In genomic region chr19:12796328-12796931, GRCm38 (mm10) we compare ENCODE assay signal across 8 mouse cellular contexts. TPM values are rescaled to one million over a fixed set of nuclear protein-coding genes. Genes with fewer than 3 reads are reported as not detected.
A peak's percentile ranks its signal among the peaks of the same experiment; 100 is the strongest.
DNase-seq lines count a peak whose midpoint lies in the region; ATAC-seq and TF ChIP-seq lines count a peak whose summit lies in the region.

No protein-coding gene starts in this region.

- no peaks in the 10 kb centered on the region for H3K36me3 ChIP-seq in ES-Bruce4 (ENCODE audit: control insufficient read depth, insufficient read depth, low read length, poor library complexity, severe bottlenecking)
- no peaks in the 10 kb centered on the region for H3K36me3 ChIP-seq in heart, embryonic 13.5 days
- H3K36me3 ChIP-seq in limb, embryonic 11.5 days (ENCODE audit: control insufficient read depth, insufficient read depth, low read length): no peaks in the 10 kb centered on the region
- H3K36me3 ChIP-seq in midbrain, embryonic 10.5 days: no peaks in the 10 kb centered on the region
- no peaks in the 10 kb centered on the region for H3K36me3 ChIP-seq in spleen, adult 2 months (ENCODE audit: control insufficient read depth, insufficient read depth, low read length)

- peak; percentile 73 for DNase-seq in 3134 (ENCODE audit: extremely low read depth, insufficient read length, low spot score)
- peak; percentile 74 for DNase-seq in embryo, embryonic 10.5 days (ENCODE audit: low spot score)
- no peak for DNase-seq in limb, embryonic 11.5 days (ENCODE audit: low spot score)
- no peak for DNase-seq in midbrain, embryonic 10.5 days (ENCODE audit: low spot score)
- DNase-seq in spleen, adult 2 months (ENCODE audit: low read depth in 1 of 2, low spot score in 2 of 2): peak; percentile 75 to 86
- DNase-seq in cerebellum, adult 8-10 months: no peak

- ATAC-seq in heart, embryonic 13.5 days (ENCODE audit: extremely low read depth, insufficient number of reproducible peaks, low FRiP score, low TSS enrichment): no peak; the same call in 1 of the 2 replicates
- no peak; the same call in 1 of the 2 replicates for ATAC-seq in limb, embryonic 11.5 days (ENCODE audit: insufficient number of reproducible peaks, low FRiP score, low TSS enrichment, low read depth)

- H3K4me3 ChIP-seq in ES-Bruce4 (ENCODE audit: low read depth, low read length): peak overlapping the region; percentile 98
- peak overlapping the region; percentile 96 for H3K4me3 ChIP-seq in heart, embryonic 13.5 days
- H3K4me3 ChIP-seq in limb, embryonic 11.5 days (ENCODE audit: low read depth, low read length): peak overlapping the region; percentile 73
- peak overlapping the region; percentile 87 for H3K4me3 ChIP-seq in midbrain, embryonic 10.5 days
- H3K4me3 ChIP-seq in spleen, adult 2 months (ENCODE audit: extremely low read depth, insufficient read depth, insufficient read length): peak overlapping the region; percentile 94

- WGBS in heart, embryonic 13.5 days: under 1% methylated on average over 29 of the region's 29 CpGs
- WGBS in limb, embryonic 11.5 days: under 1% methylated on average over 29 of the region's 29 CpGs
- WGBS in midbrain, embryonic 10.5 days: under 1% methylated on average over 29 of the region's 29 CpGs
- under 1% methylated on average over 29 of the region's 29 CpGs for WGBS in spleen, adult 2 months

- H3K27ac ChIP-seq in ES-Bruce4 (ENCODE audit: insufficient read depth, low read length): peak overlapping the region; percentile 94
- H3K27ac ChIP-seq in heart, embryonic 13.5 days (replicated peaks): peak overlapping the region; percentile 100
- peak overlapping the region; percentile 98 for H3K27ac ChIP-seq in limb, embryonic 11.5 days (replicated peaks; ENCODE audit: low read depth, low read length)
- peak overlapping the region; percentile 99 for H3K27ac ChIP-seq in midbrain, embryonic 10.5 days (replicated peaks)
- peak overlapping the region; percentile 100 for H3K27ac ChIP-seq in spleen, adult 2 months (ENCODE audit: insufficient read depth, low read length)

- H3K27me3 ChIP-seq in ES-Bruce4 (ENCODE audit: control insufficient read depth, insufficient read depth, low read length, poor library complexity, severe bottlenecking): no peaks in the 10 kb centered on the region
- H3K27me3 ChIP-seq in heart, embryonic 13.5 days (replicated peaks): no peaks in the 10 kb centered on the region; the same call in 1 of the 2 replicates
- no peaks in the 10 kb centered on the region for H3K27me3 ChIP-seq in limb, embryonic 11.5 days (ENCODE audit: control insufficient read depth, insufficient read depth, low read length)
- no peaks in the 10 kb centered on the region for H3K27me3 ChIP-seq in midbrain, embryonic 10.5 days (ENCODE audit: low read depth, poor library complexity, severe bottlenecking)
- H3K27me3 ChIP-seq in spleen, adult 2 months (ENCODE audit: control insufficient read depth, insufficient read depth, low read length): no peaks in the 10 kb centered on the region

- H3K9ac ChIP-seq in ES-Bruce4 (ENCODE audit: low read depth, poor library complexity, severe bottlenecking): peak overlapping the region; percentile 87
- peak overlapping the region; percentile 89 for H3K9ac ChIP-seq in heart, embryonic 13.5 days
- peak overlapping the region; percentile 73 for H3K9ac ChIP-seq in limb, embryonic 11.5 days (ENCODE audit: low read length)

- no peak for TF ChIP-seq POLR2A in ES-Bruce4 (IDR thresholded peaks at IDR 0.05; ENCODE audit: insufficient read depth, low read length)
- TF ChIP-seq POLR2A in spleen, adult 2 months (IDR thresholded peaks at IDR 0.05; ENCODE audit: low read depth, low read length): peak; percentile 78

- peak overlapping the region; percentile 89 for H3K4me2 ChIP-seq in heart, embryonic 13.5 days
- H3K4me2 ChIP-seq in limb, embryonic 11.5 days (ENCODE audit: low read depth, severe bottlenecking): peak overlapping the region; percentile 68

- H3K9me3 ChIP-seq in ES-Bruce4 (replicated peaks; ENCODE audit: control insufficient read depth, insufficient read depth, low read length, poor library complexity, severe bottlenecking): no peaks in the 10 kb centered on the region
- no peaks in the 10 kb centered on the region for H3K9me3 ChIP-seq in heart, embryonic 13.5 days
- H3K9me3 ChIP-seq in limb, embryonic 11.5 days (ENCODE audit: control insufficient read depth, low read length): no peaks in the 10 kb centered on the region
- H3K9me3 ChIP-seq in midbrain, embryonic 10.5 days (replicated peaks): no peaks in the 10 kb centered on the region

- H3K4me1 ChIP-seq in ES-Bruce4 (ENCODE audit: control insufficient read depth, insufficient read depth, low read length): no peaks in the 10 kb centered on the region
- peaks cover 15% of the 10 kb centered on the region for H3K4me1 ChIP-seq in heart, embryonic 13.5 days
- H3K4me1 ChIP-seq in limb, embryonic 11.5 days (ENCODE audit: control insufficient read depth, insufficient read depth, low read length): no peaks in the 10 kb centered on the region
- peaks cover 34% of the 10 kb centered on the region for H3K4me1 ChIP-seq in midbrain, embryonic 10.5 days
- peaks cover 2% of the 10 kb centered on the region for H3K4me1 ChIP-seq in spleen, adult 2 months (ENCODE audit: control insufficient read depth, insufficient read depth, insufficient read length)

- no peak for TF ChIP-seq EP300 in ES-Bruce4 (IDR thresholded peaks at IDR 0.05; ENCODE audit: insufficient read depth, low read depth, low read length)

- no peak for TF ChIP-seq CTCF in ES-Bruce4 (IDR thresholded peaks at IDR 0.05; ENCODE audit: low read depth, low read length)
- no peak for TF ChIP-seq CTCF in spleen, adult 2 months (IDR thresholded peaks at IDR 0.05; ENCODE audit: extremely low read depth, insufficient read depth, insufficient read length, insufficient replicate concordance)

RNA-seq across cellular contexts. Expression of gene Lpxn, which starts 0.4 kb away (rescaled TPM):
- 0.65 and 0.72 TPM in 2 replicates for polyA plus RNA-seq in ES-Bruce4 (2011; ENCODE audit: insufficient read depth, insufficient read length, low read depth, missing spikeins)
- 1.2 TPM in 2 replicates for polyA plus RNA-seq in heart, embryonic 13.5 days (2015; fragmentation: Nextera tagmentation; extraction: Ambion mirVana)
- 0.58 and 1.4 TPM in 2 replicates for polyA plus RNA-seq in limb, embryonic 11.5 days (2014; fragmentation: Nextera tagmentation; extraction: Ambion mirVana)
- 1.2 TPM in 2 replicates for polyA plus RNA-seq in midbrain, embryonic 10.5 days (2016; fragmentation: Nextera tagmentation; extraction: Ambion mirVana)
- polyA plus RNA-seq in spleen, adult 2 months (2012; rRNA removed): 25.1 and 29.6 TPM in 2 replicates

RNA-seq across cellular contexts. Expression of gene Zfp91, which starts 0.5 kb away (rescaled TPM):
- polyA plus RNA-seq in ES-Bruce4 (2011; ENCODE audit: insufficient read depth, insufficient read length, low read depth, missing spikeins): 40.9 and 48.9 TPM in 2 replicates
- 10.0 and 10.4 TPM in 2 replicates for polyA plus RNA-seq in heart, embryonic 13.5 days (2015; fragmentation: Nextera tagmentation; extraction: Ambion mirVana)
- polyA plus RNA-seq in limb, embryonic 11.5 days (2014; fragmentation: Nextera tagmentation; extraction: Ambion mirVana): 10.4 and 10.8 TPM in 2 replicates
- 13.3 and 15.6 TPM in 2 replicates for polyA plus RNA-seq in midbrain, embryonic 10.5 days (2016; fragmentation: Nextera tagmentation; extraction: Ambion mirVana)
- 7.2 and 7.5 TPM in 2 replicates for polyA plus RNA-seq in spleen, adult 2 months (2012; rRNA removed)

RNA-seq across cellular contexts. Expression of gene Cntf, which starts 31.0 kb away (rescaled TPM):
- 6.4 and 6.7 TPM in 2 replicates for polyA plus RNA-seq in ES-Bruce4 (2011; ENCODE audit: insufficient read depth, insufficient read length, low read depth, missing spikeins)
- 0.78 and 0.82 TPM in 2 replicates for polyA plus RNA-seq in heart, embryonic 13.5 days (2015; fragmentation: Nextera tagmentation; extraction: Ambion mirVana)
- 0.64 and 1.2 TPM in 2 replicates for polyA plus RNA-seq in limb, embryonic 11.5 days (2014; fragmentation: Nextera tagmentation; extraction: Ambion mirVana)
- polyA plus RNA-seq in midbrain, embryonic 10.5 days (2016; fragmentation: Nextera tagmentation; extraction: Ambion mirVana): 1.5 and 2.0 TPM in 2 replicates
- 0.40 and 0.82 TPM in 2 replicates for polyA plus RNA-seq in spleen, adult 2 months (2012; rRNA removed)

RNA-seq across cellular contexts. Expression of gene Gm5244, which starts 50.1 kb away (rescaled TPM):
- polyA plus RNA-seq in ES-Bruce4 (2011; ENCODE audit: insufficient read depth, insufficient read length, low read depth, missing spikeins): 12.2 and 13.8 TPM in 2 replicates
- not detected in 2 replicates for polyA plus RNA-seq in heart, embryonic 13.5 days (2015; fragmentation: Nextera tagmentation; extraction: Ambion mirVana)
- polyA plus RNA-seq in limb, embryonic 11.5 days (2014; fragmentation: Nextera tagmentation; extraction: Ambion mirVana): not detected in 2 replicates
- not detected in 2 replicates for polyA plus RNA-seq in midbrain, embryonic 10.5 days (2016; fragmentation: Nextera tagmentation; extraction: Ambion mirVana)
- polyA plus RNA-seq in spleen, adult 2 months (2012; rRNA removed): 0.18 TPM in 1 of 2 replicates, not detected in the other

Comparison
In these comparisons a context has a peak if more than half of its experiments do, and no peak if none do; other contexts are left out.
1. DNase-seq: peak in 3134 (single experiment), embryo, embryonic 10.5 days (single experiment) and spleen, adult 2 months (2 of 2); none in limb, embryonic 11.5 days (single experiment), midbrain, embryonic 10.5 days (single experiment) and cerebellum, adult 8-10 months (single experiment).
2. RNA of gene Lpxn, which starts 0.4 kb away (polyA plus RNA-seq): 25.1 to 29.6 TPM in spleen, adult 2 months; 0.58 to 1.4 TPM in limb, embryonic 11.5 days, 1.2 TPM in heart, embryonic 13.5 days, 1.2 TPM in midbrain, embryonic 10.5 days and 0.65 to 0.72 TPM in ES-Bruce4; every median in the first group is over 10 times any median in the second.
3. Peak in every context shown above with its lines, with median percentiles within 50 percentile points of each other: H3K27ac ChIP-seq, H3K4me3 ChIP-seq and H3K9ac ChIP-seq.